Mouse (Mus musculus): ENCODE results near the gene Trim40.
A peak's percentile ranks its signal among the peaks of the same experiment; 100 is the strongest.

Gene Trim40

DNA sequence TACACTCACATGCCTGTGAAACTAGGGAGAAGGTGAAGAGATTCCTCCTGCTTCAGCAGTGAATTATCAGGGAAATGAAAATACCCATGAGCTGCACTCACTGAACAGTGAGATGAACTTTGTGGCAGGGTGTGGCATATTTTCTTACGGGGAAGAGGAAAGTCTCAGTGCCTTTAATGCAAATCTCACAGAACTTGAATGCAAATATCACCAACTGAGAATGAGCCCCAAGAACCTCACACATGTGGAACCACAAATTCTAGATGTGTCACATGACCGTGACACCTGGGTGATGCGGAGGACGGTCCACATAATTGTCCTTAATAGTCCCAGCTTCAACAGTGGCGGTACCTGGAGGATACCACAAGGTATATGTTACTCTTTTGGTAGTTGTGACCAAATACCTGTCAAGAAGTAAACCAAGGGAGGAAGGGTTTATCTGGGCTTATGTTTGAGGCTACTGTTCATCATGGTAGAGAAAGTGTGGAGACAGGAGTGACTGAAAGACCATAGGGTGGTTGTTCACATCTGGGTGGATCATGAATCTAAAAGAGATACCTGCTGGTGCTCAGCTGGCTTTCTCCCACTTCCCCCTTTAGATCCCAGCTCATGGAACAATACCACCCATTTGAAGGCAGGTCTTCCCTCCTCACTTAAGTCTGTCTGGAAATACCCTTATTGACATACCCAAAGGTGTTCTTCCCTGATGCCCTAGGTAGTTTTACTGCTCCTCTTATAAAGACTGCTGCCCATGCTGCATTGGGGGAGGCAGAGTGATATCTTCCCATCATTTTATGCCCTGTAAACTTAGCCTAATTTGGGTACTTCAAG lies at the start of gene Trim40:
Gene Trim40 (minus strand): TSS at position 51 of the 831 bp plus-strand sequence.
- no peak for DNase-seq

DNA sequence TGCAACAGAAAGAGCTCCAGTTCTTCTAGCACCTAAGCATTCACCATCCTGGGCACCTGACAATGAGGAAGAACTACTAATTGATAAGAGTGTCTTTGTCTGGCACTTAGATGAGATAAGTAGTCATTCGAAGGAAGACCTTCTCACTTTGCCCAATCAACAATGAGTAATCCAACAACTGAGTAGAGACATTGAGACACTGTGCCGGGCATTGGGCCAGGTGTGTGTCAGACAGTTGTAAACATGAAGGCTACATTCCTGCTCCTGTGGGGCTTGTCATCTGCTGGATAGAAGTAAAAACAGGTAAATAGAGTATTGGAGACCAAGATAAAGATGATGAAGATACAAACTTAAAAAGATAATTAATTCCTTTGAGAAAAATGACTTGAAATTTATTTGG lies 48.1 kb upstream of the Trim40 start:
- DNase-seq, result no peak

DNA sequence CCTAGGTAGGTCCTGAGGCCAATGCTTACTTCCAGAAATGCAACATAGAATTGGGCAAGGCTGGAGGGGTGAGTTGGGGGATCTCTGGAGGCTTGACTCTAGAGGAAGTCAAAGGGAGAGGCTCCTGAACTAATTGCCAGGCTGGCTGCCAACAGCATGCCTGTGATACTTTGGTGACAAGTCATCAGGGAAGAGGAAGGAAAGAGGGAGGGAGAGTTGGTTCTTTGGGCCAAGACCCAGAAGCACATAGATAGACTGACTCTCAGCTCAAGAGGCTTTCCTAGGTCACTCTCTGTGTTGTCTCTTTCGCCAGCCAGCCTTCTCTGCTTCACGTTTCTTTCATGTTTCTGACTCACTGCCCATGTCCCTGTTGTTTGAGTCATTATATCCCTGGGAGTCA lies 41.9 kb upstream of the Trim40 start:
- no peak for DNase-seq

DNA sequence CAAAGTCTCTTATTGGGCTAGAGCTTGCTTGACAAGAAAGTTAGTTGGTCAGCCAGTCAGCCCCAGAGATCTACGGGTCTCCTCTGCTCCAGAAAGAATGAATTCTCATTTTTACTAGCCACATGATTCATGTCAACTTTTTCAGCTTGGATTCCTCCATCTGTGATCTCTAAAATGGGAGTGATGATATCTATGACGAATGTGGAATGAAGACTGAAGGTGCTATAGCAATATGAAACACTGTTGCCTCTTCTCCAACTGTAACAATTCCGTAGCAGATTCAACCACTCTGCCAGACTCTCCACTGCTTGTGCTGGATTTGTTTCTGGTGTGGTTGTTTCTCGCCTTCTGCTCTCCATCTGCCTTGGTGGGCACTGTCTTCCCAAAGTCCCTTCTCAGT lies 41.2 kb upstream of the Trim40 start:
- DNase-seq, result no peak

DNA sequence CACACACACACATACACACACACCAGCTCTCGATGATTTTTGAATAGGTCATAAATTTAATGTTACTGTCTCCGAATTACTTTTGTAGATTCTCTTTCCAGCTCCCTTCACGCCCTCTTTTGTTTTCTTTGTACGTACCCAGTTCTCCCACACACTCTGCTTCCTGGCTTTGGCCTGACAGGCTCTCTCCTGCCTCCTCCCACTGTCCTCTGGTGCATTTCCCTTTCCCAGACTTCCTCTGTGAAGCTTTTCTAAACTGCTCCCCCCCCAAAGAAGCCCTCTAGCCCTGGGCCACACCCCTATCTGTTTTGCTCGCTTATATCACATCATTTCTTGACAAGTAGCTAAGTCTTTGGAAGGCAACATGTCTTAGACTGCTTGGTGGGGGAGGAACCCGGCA lies 40.3 kb upstream of the Trim40 start:
- no peak for DNase-seq

DNA sequence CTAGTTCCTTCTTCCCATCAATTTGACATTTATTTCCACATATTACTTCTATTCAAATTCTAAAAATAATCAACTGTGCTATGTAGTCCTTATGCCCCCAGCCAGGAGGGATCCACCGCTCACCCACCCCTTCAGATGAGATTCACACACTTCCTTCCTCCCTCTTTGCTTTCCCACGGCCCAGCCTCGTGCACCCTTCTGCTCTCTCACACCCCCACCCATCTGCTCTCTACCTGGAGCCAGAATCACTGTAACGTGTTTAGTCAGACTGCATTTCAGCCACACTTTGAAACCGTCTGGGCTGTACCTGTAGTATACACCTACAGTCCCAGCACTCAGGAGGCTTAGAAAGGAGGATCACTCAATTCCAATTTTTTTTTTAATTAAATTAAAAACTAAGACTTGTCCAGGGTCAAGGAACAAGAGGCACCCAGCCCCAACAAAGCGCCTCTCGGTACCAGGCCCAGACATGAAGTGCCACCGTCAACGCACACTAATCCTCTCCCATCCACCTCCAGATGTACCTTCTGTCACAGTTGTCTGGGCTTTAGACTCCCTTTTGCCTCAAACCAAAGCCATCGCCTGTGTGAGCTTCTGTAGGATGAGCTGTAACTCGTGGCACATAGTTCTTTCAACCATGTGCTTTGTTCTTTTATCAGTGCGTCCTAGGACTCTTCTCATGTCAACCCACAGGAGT lies 39.5 kb upstream of the Trim40 start:
- DNase-seq, result no peak

DNA sequence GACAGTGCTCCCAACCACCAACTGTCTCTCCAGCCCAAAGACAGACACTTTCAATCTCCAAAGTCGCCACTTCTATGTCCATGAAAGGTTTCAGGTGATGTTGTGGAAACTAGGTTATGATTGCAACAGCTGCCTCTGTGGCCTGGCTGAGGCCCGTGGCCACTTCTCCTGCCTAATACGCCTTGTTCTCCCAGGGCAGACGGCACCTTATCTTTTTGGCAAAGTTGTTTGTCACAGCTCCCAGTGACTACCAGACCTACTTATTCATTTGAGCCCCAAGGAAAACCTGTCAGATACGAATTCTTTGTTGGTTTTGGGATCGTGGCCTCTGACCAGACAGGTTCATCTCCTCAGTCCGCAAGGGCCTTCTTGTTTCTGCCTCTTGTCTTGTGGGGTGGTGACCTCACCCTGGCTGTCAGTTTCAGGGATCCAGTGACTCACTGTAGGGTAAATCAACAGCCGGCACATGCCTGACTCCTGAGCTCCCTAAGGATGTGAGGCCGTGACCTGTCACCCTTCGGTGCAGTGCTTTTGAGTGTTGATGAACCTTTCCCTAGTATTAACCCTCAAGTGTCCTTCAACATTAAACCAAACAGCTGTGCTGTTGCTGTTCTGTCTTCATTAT lies 37.7 kb upstream of the Trim40 start:
- no peak for DNase-seq

DNA sequence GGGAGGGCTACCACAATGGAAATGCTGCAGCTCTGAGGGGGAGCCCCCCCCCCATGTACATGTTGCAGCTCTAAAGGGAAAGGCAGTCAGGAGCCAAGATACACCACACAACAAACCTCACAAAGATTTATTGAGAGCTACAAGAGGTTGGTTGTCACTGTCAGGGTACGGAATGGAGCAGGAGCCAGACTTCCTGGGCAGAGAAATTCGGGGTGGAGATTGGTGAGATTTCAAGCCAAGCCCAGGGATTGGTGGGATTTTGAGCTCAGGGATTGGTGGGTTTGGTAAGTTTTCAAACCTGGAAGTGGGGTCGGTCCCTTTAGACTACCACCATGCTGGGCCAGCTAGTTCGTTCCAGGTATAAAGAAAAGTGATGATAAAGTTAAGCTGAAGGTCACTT lies 33.6 kb upstream of the Trim40 start:
- DNase-seq, result no peak

DNA sequence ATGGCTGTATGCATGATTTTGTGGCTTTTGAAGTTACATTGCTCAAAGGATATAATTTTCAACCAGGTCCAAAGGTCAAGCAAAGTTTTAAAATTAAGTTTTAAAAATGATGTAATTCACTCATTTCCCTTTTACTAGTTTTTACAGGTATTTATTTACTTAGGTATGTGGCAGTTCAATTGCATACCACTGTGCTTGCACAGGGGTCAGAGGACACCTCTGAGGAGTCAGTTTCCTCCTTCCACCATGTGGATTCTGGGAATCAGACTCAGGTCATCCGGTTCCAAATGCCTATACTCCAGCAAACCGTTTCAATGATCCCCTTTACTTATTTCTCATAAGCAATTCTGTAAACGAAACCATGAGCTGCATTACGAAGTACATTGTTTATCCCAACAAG lies 32.8 kb upstream of the Trim40 start:
- DNase-seq, result no peak

DNA sequence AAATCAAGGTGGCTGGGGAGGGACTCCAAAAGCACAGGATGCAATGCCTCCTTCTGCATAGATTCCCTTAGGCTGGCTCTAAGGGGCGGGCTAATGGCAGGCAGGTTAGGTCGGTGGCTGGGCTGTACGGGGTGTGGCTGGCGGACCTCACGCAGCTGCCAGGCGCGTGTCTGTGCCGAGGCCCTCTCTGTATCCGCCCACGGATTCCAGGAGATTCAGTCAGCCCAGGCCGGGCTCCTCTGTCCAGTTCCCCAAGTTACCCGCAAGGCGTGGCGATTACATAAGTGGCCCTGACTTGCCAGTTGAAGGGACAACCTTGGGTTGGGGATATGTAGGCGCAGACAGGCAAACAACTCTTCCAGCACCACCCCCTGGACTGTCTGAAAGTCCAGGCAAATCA lies 30.3 kb upstream of the Trim40 start:
- no peak for DNase-seq

DNA sequence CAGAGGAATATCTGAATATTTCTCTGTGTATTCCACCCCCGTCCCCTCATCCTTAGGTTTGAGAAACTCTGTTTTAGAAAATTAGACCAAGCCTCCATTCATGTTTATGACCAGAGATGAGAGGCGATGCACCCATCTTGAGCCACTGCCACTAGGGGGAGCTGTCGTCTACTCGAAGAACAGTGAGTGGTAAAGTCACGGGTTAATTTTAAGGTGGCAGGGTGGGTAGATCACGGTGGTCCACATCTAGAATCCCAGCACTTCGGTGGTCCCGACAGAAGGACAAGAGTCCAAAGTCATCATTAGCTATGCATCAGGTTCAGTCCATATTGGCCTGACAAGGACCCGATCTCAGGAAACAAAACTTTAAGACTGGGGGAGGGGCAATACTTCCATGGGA lies 25.2 kb upstream of the Trim40 start:
- DNase-seq, result peak; percentile 72

DNA sequence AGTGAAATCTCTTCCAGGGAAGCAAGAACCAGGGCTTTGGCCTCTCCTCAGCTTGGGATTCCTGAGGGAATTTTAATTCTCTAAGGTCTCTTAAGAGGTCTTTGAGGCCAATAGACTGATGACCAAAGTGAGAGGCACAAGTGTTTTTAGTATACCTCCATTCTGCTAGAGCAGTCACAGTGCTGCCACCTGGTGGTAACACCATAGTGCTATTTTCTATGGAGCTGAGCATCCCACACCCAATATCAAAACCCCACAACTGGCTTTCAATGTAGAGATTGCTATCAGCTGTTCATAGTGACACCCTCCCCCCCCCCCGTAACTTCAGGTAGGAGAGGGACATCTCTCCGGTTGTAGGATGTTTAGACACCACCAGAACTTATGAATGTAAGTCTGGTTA lies 24.2 kb upstream of the Trim40 start:
- DNase-seq, result peak; percentile 83

DNA sequence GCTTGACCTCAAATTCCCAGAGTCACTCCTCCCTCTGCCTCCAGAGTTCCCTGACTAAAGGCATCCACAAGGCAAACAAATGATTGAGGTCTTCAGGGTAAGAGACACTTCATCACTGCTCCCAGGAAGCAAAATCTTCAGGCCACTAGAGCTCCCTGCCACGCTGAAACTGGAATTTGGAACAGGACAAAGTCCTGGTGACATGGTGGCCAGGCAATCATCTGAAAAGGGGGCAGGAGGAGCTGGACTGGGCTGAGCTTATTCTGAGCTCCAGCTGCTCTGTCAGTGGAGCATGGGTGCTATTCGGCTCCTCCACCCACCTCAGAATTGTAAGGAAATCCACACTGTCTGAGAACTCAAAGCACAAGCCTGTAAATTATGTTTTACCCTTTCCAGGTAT lies 22.1 kb upstream of the Trim40 start:
- DNase-seq, result no peak

DNA sequence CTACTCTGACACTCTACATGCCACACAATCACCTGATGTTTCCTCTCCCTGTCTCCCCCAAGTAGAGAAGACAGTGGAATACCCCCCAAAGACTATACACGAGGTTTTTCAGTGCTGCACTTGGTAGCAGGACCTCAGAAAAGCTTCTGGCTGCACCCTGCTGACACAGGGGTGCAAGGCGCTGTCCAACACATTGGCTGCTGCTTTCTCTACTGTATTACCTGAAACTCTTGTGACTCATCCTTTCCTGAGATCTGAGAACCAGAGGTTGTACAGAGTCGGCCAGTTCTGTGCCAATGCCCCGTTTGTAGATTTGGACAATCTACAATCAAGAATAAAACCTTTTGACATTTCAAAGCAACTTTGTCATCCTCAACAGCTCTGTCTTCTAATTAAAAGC lies 19.9 kb upstream of the Trim40 start:
- no peak for DNase-seq

DNA sequence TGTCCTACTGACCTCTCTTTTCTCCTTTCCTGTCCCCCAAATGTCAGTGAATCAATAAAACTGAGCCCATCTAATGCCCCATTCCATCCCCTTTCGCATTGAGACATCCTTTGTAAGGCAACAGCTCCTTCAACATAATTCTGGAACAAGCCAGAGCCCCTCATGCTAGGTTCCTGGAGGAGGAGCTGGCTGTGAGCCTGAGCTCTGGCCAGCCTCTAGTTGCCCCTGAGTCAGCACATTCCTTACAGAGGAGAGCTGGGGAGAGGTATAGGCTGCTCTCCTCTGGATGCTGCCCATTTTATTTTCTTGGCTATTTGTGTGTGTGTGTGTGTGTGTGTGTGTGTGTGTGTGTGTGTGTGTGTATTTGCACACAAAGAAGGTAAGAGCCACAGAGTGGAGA lies 18.3 kb upstream of the Trim40 start:
- no peak for DNase-seq

DNA sequence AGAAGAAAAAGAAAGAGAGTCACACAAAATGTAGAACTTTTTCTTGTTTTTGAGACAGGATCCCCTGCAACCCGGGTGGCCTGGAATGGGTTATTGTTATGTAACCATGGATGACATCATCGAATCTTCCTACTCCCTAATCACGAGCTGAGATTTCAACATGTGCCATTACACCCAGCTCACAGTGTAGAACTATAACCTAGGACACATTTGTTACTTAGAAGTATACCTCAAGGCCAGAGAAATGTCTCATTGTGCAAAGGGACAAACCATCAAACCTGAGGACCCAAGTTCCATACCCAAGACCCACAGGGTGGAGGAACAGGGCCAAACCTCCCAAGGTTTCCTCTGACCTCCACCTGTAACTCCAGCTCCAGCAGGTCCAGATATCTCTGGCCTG lies 13.7 kb upstream of the Trim40 start:
- no peak for DNase-seq

DNA sequence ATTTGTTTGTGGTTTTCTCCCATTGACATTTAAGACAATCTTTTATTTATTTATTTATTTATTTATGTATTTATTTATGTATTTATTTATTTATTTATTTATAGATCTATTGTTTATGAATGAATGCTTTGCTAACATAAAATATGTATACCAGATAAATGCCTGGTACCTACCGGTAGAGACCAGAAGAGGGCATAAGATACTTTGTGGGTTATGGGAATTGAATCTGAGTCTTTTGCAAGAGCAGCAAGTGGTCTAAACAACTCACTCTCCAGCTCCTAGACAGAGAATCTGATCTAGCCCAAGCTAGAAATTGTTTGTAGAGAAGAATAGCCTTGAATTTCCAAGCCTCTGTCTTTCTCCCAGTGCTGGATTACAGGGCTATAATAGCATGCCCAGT lies 10.8 kb upstream of the Trim40 start:
- DNase-seq, result no peak

DNA sequence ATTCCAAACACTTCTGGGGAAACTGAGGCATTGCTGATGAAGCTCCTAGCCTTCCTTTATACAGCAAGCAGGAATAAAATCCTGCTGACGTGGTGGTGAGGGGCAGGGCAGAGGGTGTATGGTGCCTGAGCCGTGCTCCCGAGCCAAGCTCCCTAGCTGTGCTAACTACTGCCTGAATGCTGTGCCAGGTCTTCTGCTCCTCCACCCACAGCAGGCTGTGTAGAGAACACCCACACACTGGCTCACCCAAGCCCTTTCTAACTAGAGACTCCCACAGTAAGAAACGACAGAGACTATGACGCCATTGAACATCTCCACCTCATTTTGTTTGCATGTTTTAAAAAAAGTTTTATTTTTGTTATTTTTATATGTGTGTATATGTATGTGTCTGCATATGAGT lies 10.1 kb upstream of the Trim40 start:
- DNase-seq, result no peak

DNA sequence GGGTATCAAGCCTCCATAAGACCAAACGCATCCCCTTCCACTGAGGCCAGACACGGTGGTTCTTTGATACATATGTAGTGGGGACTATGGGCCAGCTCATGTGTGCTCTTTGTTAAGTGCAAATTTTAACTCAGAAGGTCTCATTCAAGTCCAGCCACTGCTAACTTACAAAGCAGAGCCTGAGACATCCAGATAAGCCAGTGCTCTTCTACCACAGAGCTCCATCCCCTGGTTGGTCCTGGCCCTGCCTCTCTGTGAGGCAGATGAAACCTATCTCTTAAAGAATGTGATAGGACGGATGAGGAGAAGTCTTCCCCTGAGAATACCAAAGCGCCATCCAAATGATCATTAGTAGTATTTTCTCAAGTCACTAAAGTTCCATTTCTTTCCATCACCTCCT lies 9.5 kb upstream of the Trim40 start:
- no peak for DNase-seq

DNA sequence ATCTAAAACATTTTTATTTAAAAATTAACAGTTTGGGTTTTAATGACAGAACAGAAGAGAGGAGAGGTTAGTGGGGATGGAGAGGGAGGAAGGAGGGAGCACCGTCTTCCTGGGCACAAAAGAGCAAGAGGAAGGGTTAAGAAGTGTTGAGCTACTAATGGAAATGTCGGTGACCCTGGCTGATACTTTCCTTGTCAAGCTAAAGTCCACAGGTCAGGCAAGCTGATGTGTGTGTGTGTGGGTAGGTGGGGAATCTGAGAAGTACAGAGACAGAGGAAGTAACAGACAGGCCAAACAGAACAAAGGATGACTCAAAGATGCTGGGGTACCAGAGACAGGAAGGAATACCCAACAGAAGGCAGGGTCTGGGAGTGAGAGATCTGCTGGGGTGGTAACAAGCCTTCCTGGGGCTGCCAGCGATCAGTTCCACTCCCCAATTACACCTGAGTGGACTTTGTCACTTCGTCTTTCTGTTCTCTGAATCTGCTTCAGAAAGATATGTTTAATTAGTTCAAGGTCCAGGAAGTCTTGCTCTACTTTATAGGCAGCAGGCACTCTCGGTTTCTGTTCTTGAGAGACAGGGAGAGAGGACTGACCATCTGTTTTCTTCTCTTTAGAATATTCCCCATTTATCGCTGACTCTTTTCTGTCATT lies 7.8 kb upstream of the Trim40 start, which contains the start of gene Trim31:
Gene Trim31 (plus strand): TSS at position 567 of the 654 bp plus-strand sequence.
- DNase-seq, result no peak

DNA sequence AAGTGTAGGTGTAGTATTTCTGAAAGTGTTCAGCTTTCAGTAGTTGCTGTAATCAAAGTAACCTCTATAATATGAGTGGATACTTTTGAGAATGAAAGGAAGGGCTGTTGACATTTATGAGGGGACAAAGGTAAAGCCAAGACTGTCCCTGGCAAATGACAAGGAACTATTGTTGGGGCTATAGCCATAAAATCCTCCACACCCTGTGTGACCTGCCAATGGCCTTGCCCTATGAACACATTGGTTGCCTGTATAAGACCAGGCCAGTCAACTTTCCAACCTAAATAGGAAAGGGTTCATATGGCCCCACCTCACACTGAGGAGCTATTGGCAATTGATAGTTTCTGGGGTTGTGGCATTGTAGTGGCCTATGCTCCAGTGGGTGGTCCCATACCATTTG lies 7.1 kb upstream of the Trim40 start:
- no peak for DNase-seq

DNA sequence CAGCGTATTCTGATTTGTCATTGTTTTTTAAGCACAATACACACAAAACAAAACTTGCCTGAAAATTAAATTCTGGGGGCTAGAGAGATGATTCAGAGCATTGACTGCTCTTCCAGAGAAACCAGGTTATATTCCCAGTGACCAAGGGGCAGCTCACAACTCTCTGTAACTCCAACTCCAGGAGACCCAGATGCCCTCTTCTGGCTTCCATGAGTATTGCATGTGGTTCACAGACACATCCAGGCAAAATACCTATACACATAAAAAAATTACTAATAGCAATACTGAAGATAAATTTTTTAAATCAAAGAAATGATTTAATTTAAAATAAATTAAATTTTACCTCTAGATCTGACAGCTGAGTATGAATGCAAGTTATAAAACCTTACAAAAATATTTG lies 6.7 kb upstream of the Trim40 start:
- peak; percentile 59 for DNase-seq

DNA sequence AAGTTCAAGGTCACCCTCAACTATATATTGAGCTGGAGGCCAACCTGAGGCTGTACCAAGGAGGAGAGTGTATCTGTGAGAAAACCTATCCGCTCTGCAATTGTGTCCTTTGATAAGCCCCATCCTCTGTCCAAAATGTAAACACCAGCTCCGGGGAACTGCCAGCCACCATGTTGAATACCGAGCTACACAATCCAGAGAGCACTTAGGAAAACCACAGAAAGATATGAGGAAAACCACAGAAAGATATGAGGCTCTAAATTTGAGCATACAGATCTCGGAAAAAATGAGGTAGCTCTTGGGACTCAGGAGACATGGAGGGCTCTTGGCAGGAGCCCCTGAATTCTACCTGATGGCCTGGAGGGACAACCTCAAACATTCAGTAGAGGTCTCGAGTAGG lies 3.5 kb upstream of the Trim40 start:
- DNase-seq, result no peak

DNA sequence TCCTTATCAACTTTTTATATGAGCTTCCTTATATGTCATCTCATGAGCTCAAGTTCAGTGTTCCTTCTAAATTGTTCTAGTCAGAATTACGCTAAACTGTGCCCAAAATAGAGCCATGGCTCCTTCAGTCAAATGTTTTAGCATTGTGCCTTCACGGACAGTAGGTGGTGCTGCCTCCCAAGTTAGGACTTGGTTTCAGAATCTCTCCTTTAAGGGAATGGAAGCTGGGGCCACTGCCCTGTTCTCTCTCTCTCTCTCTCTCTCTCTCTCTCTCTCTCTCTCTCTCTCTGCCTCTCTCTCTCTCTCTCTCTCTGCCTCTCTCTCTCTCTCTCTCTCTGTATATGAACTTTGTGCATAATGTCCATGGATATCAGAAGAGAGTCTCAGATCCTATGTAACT lies 2.4 kb upstream of the Trim40 start:
- DNase-seq, result peak; percentile 43

Measured in liver (tissue).